Mouse (Mus musculus): ENCODE measurements at regions not wholly inside any gene's neighbourhood (a gene's known extent, or its start where the extent isn't known, plus 50 kb on each side); places are given as distances from the start of the nearest gene placed in this dataset.
"Not testable (repeated sequence)": the region's sequence is repeated elsewhere in the genome, so short reads cannot be mapped to it uniquely, and the experiment has no call there.

GRCm38 (mm10) chr13:5408226-5408804 lies 453.0 kb upstream of the Klf6 start:
- no peak for ATAC-seq (ENCODE audit: insufficient read depth, low FRiP score)
- Histone ChIP-seq H3K9me3 (replicated peaks; ENCODE audit: control insufficient read depth, low read length) (no peaks in the 10 kb centered on the region), H3K9ac (ENCODE audit: low read length) (no peak overlapping the region), H3K4me2 (ENCODE audit: low read depth, low read length) (no peak overlapping the region), H3K4me1 (ENCODE audit: control insufficient read depth, insufficient read depth, low read length) (no peaks in the 10 kb centered on the region), H3K36me3 (ENCODE audit: control insufficient read depth, insufficient read depth, low read length) (no peaks in the 10 kb centered on the region), H3K4me3 (replicated peaks; ENCODE audit: low read length) (no peak overlapping the region), H3K27ac (ENCODE audit: low read length) (no peak overlapping the region), H3K27me3 (ENCODE audit: control insufficient read depth, insufficient read depth, low read length) (no peaks in the 10 kb centered on the region)
- WGBS, result 80% methylated on average over 4 of the region's 4 CpGs

- Histone ChIP-seq H3K4me3 (replicated peaks; ENCODE audit: low read length) (no peak overlapping the region), H3K4me1 (ENCODE audit: control insufficient read depth, insufficient read depth, low read length) (no peaks in the 10 kb centered on the region)
- ATAC-seq (ENCODE audit: insufficient read depth, low FRiP score), result no peak
Measured at GRCm38 (mm10) chr13:5412052-5412451, 449.2 kb upstream of the Klf6 start.

GRCm38 (mm10) chr13:5413009-5413408 lies 448.3 kb upstream of the Klf6 start:
- H3K36me3 ChIP-seq (ENCODE audit: control insufficient read depth, insufficient read depth, low read length); H3K27ac ChIP-seq (ENCODE audit: low read length); H3K4me1 ChIP-seq (ENCODE audit: control insufficient read depth, insufficient read depth, low read length); H3K4me3 ChIP-seq (replicated peaks; ENCODE audit: low read length); H3K4me2 ChIP-seq (ENCODE audit: low read depth, low read length); ATAC-seq (ENCODE audit: insufficient read depth, low FRiP score); H3K27me3 ChIP-seq (ENCODE audit: control insufficient read depth, insufficient read depth, low read length); H3K9me3 ChIP-seq (replicated peaks; ENCODE audit: control insufficient read depth, low read length); H3K9ac ChIP-seq (ENCODE audit: low read length): not testable (repeated sequence)

More at GRCm38 (mm10) chr13:5412052-5412451, 449.2 kb upstream of the Klf6 start:
- H3K9ac ChIP-seq (ENCODE audit: low read length), result no peak overlapping the region
- H3K9me3 ChIP-seq (replicated peaks; ENCODE audit: control insufficient read depth, low read length), result no peaks in the 10 kb centered on the region
- no peak overlapping the region for H3K4me2 ChIP-seq (ENCODE audit: low read depth, low read length)
- H3K27me3 ChIP-seq (ENCODE audit: control insufficient read depth, insufficient read depth, low read length), result no peaks in the 10 kb centered on the region
- no peak overlapping the region for H3K27ac ChIP-seq (ENCODE audit: low read length)
- no peaks in the 10 kb centered on the region for H3K36me3 ChIP-seq (ENCODE audit: control insufficient read depth, insufficient read depth, low read length)

GRCm38 (mm10) chr13:5424110-5424509 lies 437.2 kb upstream of the Klf6 start:
- H3K36me3 ChIP-seq (ENCODE audit: control insufficient read depth, insufficient read depth, low read length), result no peaks in the 10 kb centered on the region

GRCm38 (mm10) chr13:5425491-5426232 lies 435.6 kb upstream of the Klf6 start:
- no peak overlapping the region for H3K27ac ChIP-seq (ENCODE audit: low read length)
- no peaks in the 10 kb centered on the region for H3K27me3 ChIP-seq (ENCODE audit: control insufficient read depth, insufficient read depth, low read length)
- no peaks in the 10 kb centered on the region for H3K4me1 ChIP-seq (ENCODE audit: control insufficient read depth, insufficient read depth, low read length)
- H3K9ac ChIP-seq (ENCODE audit: low read length), result no peak overlapping the region
- H3K4me3 ChIP-seq (replicated peaks; ENCODE audit: low read length), result no peak overlapping the region
- peak; percentile 37; the same call in 1 of the 2 replicates for ATAC-seq (ENCODE audit: insufficient read depth, low FRiP score)
- no peaks in the 10 kb centered on the region for H3K9me3 ChIP-seq (replicated peaks; ENCODE audit: control insufficient read depth, low read length)
- 51% methylated on average over 9 of the region's 9 CpGs for WGBS
- H3K36me3 ChIP-seq (ENCODE audit: control insufficient read depth, insufficient read depth, low read length), result no peaks in the 10 kb centered on the region
- no peak overlapping the region for H3K4me2 ChIP-seq (ENCODE audit: low read depth, low read length)

More at GRCm38 (mm10) chr13:5424110-5424509, 437.2 kb upstream of the Klf6 start:
- H3K9me3 ChIP-seq (replicated peaks; ENCODE audit: control insufficient read depth, low read length), result no peaks in the 10 kb centered on the region
- H3K4me2 ChIP-seq (ENCODE audit: low read depth, low read length), result no peak overlapping the region
- H3K4me1 ChIP-seq (ENCODE audit: control insufficient read depth, insufficient read depth, low read length), result no peaks in the 10 kb centered on the region
- ATAC-seq (ENCODE audit: insufficient read depth, low FRiP score), result no peak
- no peak overlapping the region for H3K27ac ChIP-seq (ENCODE audit: low read length)
- 58% methylated on average over 1 of the region's 1 CpGs for WGBS
- H3K27me3 ChIP-seq (ENCODE audit: control insufficient read depth, insufficient read depth, low read length), result no peaks in the 10 kb centered on the region
- H3K9ac ChIP-seq (ENCODE audit: low read length), result no peak overlapping the region
- no peak overlapping the region for H3K4me3 ChIP-seq (replicated peaks; ENCODE audit: low read length)

GRCm38 (mm10) chr13:5433652-5434051 lies 427.6 kb upstream of the Klf6 start:
- Histone ChIP-seq H3K9ac (ENCODE audit: low read length) (no peak overlapping the region), H3K27me3 (ENCODE audit: control insufficient read depth, insufficient read depth, low read length) (no peaks in the 10 kb centered on the region), H3K9me3 (replicated peaks; ENCODE audit: control insufficient read depth, low read length) (no peaks in the 10 kb centered on the region), H3K36me3 (ENCODE audit: control insufficient read depth, insufficient read depth, low read length) (no peaks in the 10 kb centered on the region), H3K27ac (ENCODE audit: low read length) (no peak overlapping the region), H3K4me1 (ENCODE audit: control insufficient read depth, insufficient read depth, low read length) (no peaks in the 10 kb centered on the region), H3K4me3 (replicated peaks; ENCODE audit: low read length) (no peak overlapping the region), H3K4me2 (ENCODE audit: low read depth, low read length) (no peak overlapping the region)
- no peak for ATAC-seq (ENCODE audit: insufficient read depth, low FRiP score)
- 29% methylated on average over 1 of the region's 1 CpGs for WGBS

- no peak overlapping the region for H3K27ac ChIP-seq (ENCODE audit: low read length)
- no peaks in the 10 kb centered on the region for H3K4me1 ChIP-seq (ENCODE audit: control insufficient read depth, insufficient read depth, low read length)
- no peaks in the 10 kb centered on the region for H3K9me3 ChIP-seq (replicated peaks; ENCODE audit: control insufficient read depth, low read length)
- H3K4me3 ChIP-seq (replicated peaks; ENCODE audit: low read length), result no peak overlapping the region
- no peak overlapping the region for H3K4me2 ChIP-seq (ENCODE audit: low read depth, low read length)
- no peak overlapping the region for H3K9ac ChIP-seq (ENCODE audit: low read length)
- ATAC-seq (ENCODE audit: insufficient read depth, low FRiP score), result no peak
- no peaks in the 10 kb centered on the region for H3K36me3 ChIP-seq (ENCODE audit: control insufficient read depth, insufficient read depth, low read length)
- no peaks in the 10 kb centered on the region for H3K27me3 ChIP-seq (ENCODE audit: control insufficient read depth, insufficient read depth, low read length)
Measured at GRCm38 (mm10) chr13:5435131-5435530, 426.2 kb upstream of the Klf6 start.

- Histone ChIP-seq H3K4me3 (replicated peaks; ENCODE audit: low read length) (no peak overlapping the region), H3K9me3 (replicated peaks; ENCODE audit: control insufficient read depth, low read length) (no peaks in the 10 kb centered on the region), H3K27me3 (ENCODE audit: control insufficient read depth, insufficient read depth, low read length) (no peaks in the 10 kb centered on the region), H3K4me2 (ENCODE audit: low read depth, low read length) (no peak overlapping the region), H3K36me3 (ENCODE audit: control insufficient read depth, insufficient read depth, low read length) (no peaks in the 10 kb centered on the region), H3K9ac (ENCODE audit: low read length) (no peak overlapping the region), H3K27ac (ENCODE audit: low read length) (no peak overlapping the region), H3K4me1 (ENCODE audit: control insufficient read depth, insufficient read depth, low read length) (no peaks in the 10 kb centered on the region)
- ATAC-seq (ENCODE audit: insufficient read depth, low FRiP score), result no peak
- WGBS, result 82% methylated on average over 2 of the region's 2 CpGs
Measured at GRCm38 (mm10) chr13:5436191-5436590, 425.1 kb upstream of the Klf6 start.

GRCm38 (mm10) chr13:5440454-5440853 lies 420.8 kb upstream of the Klf6 start:
- no peak overlapping the region for H3K27ac ChIP-seq (ENCODE audit: low read length)
- H3K4me3 ChIP-seq (replicated peaks; ENCODE audit: low read length), result no peak overlapping the region
- no peaks in the 10 kb centered on the region for H3K9me3 ChIP-seq (replicated peaks; ENCODE audit: control insufficient read depth, low read length)
- H3K4me1 ChIP-seq (ENCODE audit: control insufficient read depth, insufficient read depth, low read length), result no peaks in the 10 kb centered on the region
- no peaks in the 10 kb centered on the region for H3K27me3 ChIP-seq (ENCODE audit: control insufficient read depth, insufficient read depth, low read length)
- WGBS, result 68% methylated on average over 4 of the region's 4 CpGs
- no peak overlapping the region for H3K9ac ChIP-seq (ENCODE audit: low read length)
- H3K4me2 ChIP-seq (ENCODE audit: low read depth, low read length), result no peak overlapping the region
- ATAC-seq (ENCODE audit: insufficient read depth, low FRiP score), result no peak
- no peaks in the 10 kb centered on the region for H3K36me3 ChIP-seq (ENCODE audit: control insufficient read depth, insufficient read depth, low read length)
